1 mouse cellular context compared by ENCODE assay signal in the genomic region with DNA sequence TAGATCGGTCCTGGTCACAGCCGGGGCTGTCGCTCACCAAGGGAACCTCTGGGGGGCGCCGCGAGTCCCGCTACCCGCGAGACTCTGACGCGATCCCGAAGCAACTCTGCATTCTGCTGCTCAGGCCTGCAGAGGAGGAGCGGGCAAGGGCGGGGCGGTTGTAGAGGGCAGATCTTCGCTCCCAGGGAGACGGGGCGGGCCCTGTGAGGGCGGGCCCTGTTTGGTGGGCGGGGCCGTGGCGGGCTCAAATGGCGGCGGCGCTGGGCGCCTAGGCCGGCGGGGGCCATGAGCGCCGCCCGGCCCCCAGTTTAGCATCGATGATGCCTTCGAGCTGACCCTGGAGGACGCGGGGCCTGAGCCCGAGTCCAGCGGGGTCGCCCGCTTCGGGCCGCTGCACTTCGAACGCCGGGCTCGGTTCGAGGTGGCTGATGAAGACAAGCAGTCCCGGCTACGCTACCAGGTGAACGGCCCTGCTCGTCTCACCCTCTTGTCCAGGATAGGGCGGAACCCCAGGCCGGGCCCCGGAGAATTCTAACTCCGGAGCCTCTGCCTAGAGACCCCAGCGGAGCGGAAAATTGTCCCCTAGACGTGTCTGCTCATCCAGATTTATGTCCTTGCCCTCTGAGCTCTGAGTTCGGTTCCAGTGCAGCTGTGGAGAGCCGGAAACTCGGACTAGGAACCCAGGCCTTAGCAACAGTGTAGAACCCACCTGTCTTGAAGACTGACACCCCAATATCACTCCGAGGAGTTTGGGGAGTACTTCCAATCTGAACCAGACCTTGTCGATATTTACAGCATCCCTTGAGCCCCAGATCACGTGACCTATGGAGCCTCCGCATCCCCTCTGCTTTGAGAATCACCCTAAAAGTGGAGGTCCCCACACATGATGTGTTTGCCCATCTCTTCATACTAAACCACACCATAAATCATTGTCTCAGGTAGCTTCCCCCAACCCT.
TF ChIP-seq lines count a peak whose summit lies in the region.

A gene (minus strand): TSS at position 118 of the 956 bp plus-strand sequence.

TF ChIP-seq in MEL, 35 proteins besides CTCF, POLR2A, EP300 and RAD21 (continued from another document):
- TF ChIP-seq BHLHE40 (IDR thresholded peaks at IDR 0.05; ENCODE audit: borderline replicate concordance, low read depth, low read length) = peak; percentile 81; the same call in 1 of the 2 replicates
- TF ChIP-seq MAX (IDR thresholded peaks at IDR 0.05; ENCODE audit: low read length) = peak; percentile 43; the same call in 1 of the 2 replicates
- TF ChIP-seq NRF1 (IDR thresholded peaks at IDR 0.05; ENCODE audit: insufficient read depth, low read depth, low read length, poor library complexity, severe bottlenecking) = peak; percentile 44; the same call in 1 of the 2 replicates
- no peak for TF ChIP-seq ZNF384 (IDR thresholded peaks at IDR 0.05; ENCODE audit: low read depth, low read length)
- TF ChIP-seq ZKSCAN1 (IDR thresholded peaks at IDR 0.05; ENCODE audit: low read depth, low read length) = no peak
- TF ChIP-seq CHD2 (IDR thresholded peaks at IDR 0.05; ENCODE audit: low read length) = peak; percentile 93
- TF ChIP-seq TAL1 (IDR thresholded peaks at IDR 0.05; ENCODE audit: low read length) = no peak
- peak; percentile 92 for TF ChIP-seq USF1 (IDR thresholded peaks at IDR 0.05; ENCODE audit: low read depth, low read length)
- TF ChIP-seq POLR2AphosphoS2 (IDR thresholded peaks at IDR 0.05; ENCODE audit: low read length) = peak; percentile 79; the same call in 1 of the 2 replicates
- TF ChIP-seq ZMIZ1 (IDR thresholded peaks at IDR 0.05; ENCODE audit: low read depth, low read length) = peak; percentile 73
